Mouse (Mus musculus): ENCODE measurements around the gene Trmt10a.

- TF ChIP-seq POLR2A (IDR thresholded peaks at IDR 0.05; ENCODE audit: borderline replicate concordance, extremely low read depth, low read depth, low read length): no peak
- TF ChIP-seq CTCF (IDR thresholded peaks at IDR 0.05; ENCODE audit: insufficient read depth, low read length): no peak
Observed at GRCm38 (mm10) chr3:138095718-138096117, 47.5 kb upstream of the Trmt10a start.
